In genomic region chr15:85564966-85565365, GRCm38 (mm10) we compare ENCODE assay signal across 23 mouse cellular contexts. TPM values are rescaled to one million over a fixed set of nuclear protein-coding genes. Genes with fewer than 3 reads are reported as not detected.
DNase-seq lines count a peak whose midpoint lies in the region; ATAC-seq and TF ChIP-seq lines count a peak whose summit lies in the region.
"Had no signal": no experiment of that assay in that cellular context is flagged by ENCODE, and none has a peak within 500 bp of the region (broad histone marks: within the 10 kb centered on the region; RNA-seq: fewer than 3 reads in every experiment).

No protein-coding gene starts in this region.

- 76% methylated on average over 5 of the region's 5 CpGs for WGBS in forebrain, postnatal 0 days
- WGBS in forebrain, embryonic 12.5 days = 81% methylated on average over 5 of the region's 5 CpGs
- 75% methylated on average over 5 of the region's 5 CpGs for WGBS in neural tube, embryonic 12.5 days

- no peak overlapping the region for H3K4me3 ChIP-seq in forebrain, postnatal 0 days (ENCODE audit: low read depth, low read length)
- no peak overlapping the region for H3K4me3 ChIP-seq in forebrain, embryonic 12.5 days (replicated peaks)
- no peak overlapping the region for H3K4me3 ChIP-seq in neural tube, embryonic 12.5 days
- H3K4me3 ChIP-seq: embryonic facial prominence, embryonic 13.5 days; heart, adult 2 months; heart, embryonic 15.5 days had no signal

- TF ChIP-seq CTCF in forebrain, postnatal 0 days (IDR thresholded peaks at IDR 0.05; ENCODE audit: low read depth) = no peak

- ATAC-seq in forebrain, postnatal 0 days = peak; percentile 38; the same call in 1 of the 2 replicates
- ATAC-seq in forebrain, embryonic 12.5 days (ENCODE audit: low FRiP score) = no peak
- ATAC-seq in neural tube, embryonic 12.5 days (ENCODE audit: low FRiP score, low read depth) = peak; percentile 34; the same call in 1 of the 2 replicates
- ATAC-seq: forebrain, embryonic 14.5 days; intestine, embryonic 16.5 days; Patski had no signal

- no peak for DNase-seq in forebrain, postnatal 0 days
- peak; percentile 62 for DNase-seq in left cerebral cortex, postnatal 4 days
- DNase-seq in left cerebral cortex, adult 9 months (ENCODE audit: low spot score in 2 of 2) = no peak
- peak; percentile 32 for DNase-seq in R1 (ENCODE audit: low read depth, low spot score)
- no peak for DNase-seq in thymus, postnatal 10 days (ENCODE audit: low spot score in 2 of 2)
- DNase-seq: adrenal gland, adult 2 months; adrenal gland, postnatal 36 days; cerebellum, adult 11 months; cerebellum, adult 9-10 months; cerebellum, postnatal 36 days; gastrocnemius, postnatal 14 days; heart, adult 2 months; heart, postnatal 14 days had no signal

- H3K36me3 ChIP-seq in forebrain, postnatal 0 days (ENCODE audit: insufficient read depth) = no peaks in the 10 kb centered on the region
- H3K36me3 ChIP-seq in forebrain, embryonic 12.5 days (replicated peaks) = 0 out of 2 replicates have a peak, but pooled peaks cover 4% of the 10 kb centered on the region
- H3K36me3 ChIP-seq in neural tube, embryonic 12.5 days = peaks cover 8% of the 10 kb centered on the region; the same call in 1 of the 2 replicates
- H3K36me3 ChIP-seq: embryonic facial prominence, embryonic 13.5 days; heart, embryonic 15.5 days had no signal

- H3K9ac ChIP-seq in forebrain, postnatal 0 days = no peak overlapping the region
- no peak overlapping the region for H3K9ac ChIP-seq in forebrain, embryonic 12.5 days
- no peak overlapping the region for H3K9ac ChIP-seq in neural tube, embryonic 12.5 days
- H3K9ac ChIP-seq: embryonic facial prominence, embryonic 13.5 days; heart, embryonic 15.5 days had no signal

- H3K27me3 ChIP-seq in forebrain, postnatal 0 days (ENCODE audit: insufficient read depth, low read length) = no peaks in the 10 kb centered on the region
- no peaks in the 10 kb centered on the region for H3K27me3 ChIP-seq in forebrain, embryonic 12.5 days
- no peaks in the 10 kb centered on the region for H3K27me3 ChIP-seq in neural tube, embryonic 12.5 days (replicated peaks)
- H3K27me3 ChIP-seq: embryonic facial prominence, embryonic 13.5 days; Patski had no signal

- H3K4me1 ChIP-seq in forebrain, postnatal 0 days (ENCODE audit: insufficient read depth) = 0 out of 2 replicates have a peak, but pooled peaks cover under 1% of the 10 kb centered on the region
- peaks cover 52% of the 10 kb centered on the region for H3K4me1 ChIP-seq in forebrain, embryonic 12.5 days
- peaks cover 38% of the 10 kb centered on the region for H3K4me1 ChIP-seq in neural tube, embryonic 12.5 days

- intact Hi-C loops in left cerebral cortex, postnatal 4 days (cut with DNase I) = no loop called here

- 0 out of 2 replicates have a peak, but pooled peaks cover 6% of the 10 kb centered on the region for H3K9me3 ChIP-seq in forebrain, postnatal 0 days (ENCODE audit: low read length)
- H3K9me3 ChIP-seq in forebrain, embryonic 12.5 days = no peaks in the 10 kb centered on the region
- H3K9me3 ChIP-seq in neural tube, embryonic 12.5 days = no peaks in the 10 kb centered on the region
- H3K9me3 ChIP-seq: heart, embryonic 15.5 days had no signal

- no peak overlapping the region for H3K27ac ChIP-seq in forebrain, postnatal 0 days (ENCODE audit: low read depth, low read length)
- no peak overlapping the region for H3K27ac ChIP-seq in forebrain, embryonic 12.5 days
- no peak overlapping the region for H3K27ac ChIP-seq in neural tube, embryonic 12.5 days
- H3K27ac ChIP-seq: embryonic facial prominence, embryonic 13.5 days; heart, adult 2 months; heart, embryonic 15.5 days had no signal

- no peak overlapping the region for H3K4me2 ChIP-seq in forebrain, postnatal 0 days (ENCODE audit: low read depth)
- H3K4me2 ChIP-seq in forebrain, embryonic 12.5 days = no peak overlapping the region
- H3K4me2 ChIP-seq in neural tube, embryonic 12.5 days (replicated peaks) = no peak overlapping the region
- H3K4me2 ChIP-seq: embryonic facial prominence, embryonic 13.5 days; heart, embryonic 11.5 days; heart, embryonic 15.5 days had no signal

RNA-seq across cellular contexts. Expression of gene Wnt7b, which starts 17.3 kb away (rescaled TPM):
- 59.3 and 67.3 TPM in 2 replicates for total RNA-seq in forebrain, postnatal 0 days (2014; rRNA removed)
- polyA plus RNA-seq in forebrain, postnatal 0 days (2015; fragmentation: Nextera tagmentation; extraction: Ambion mirVana) = 54.0 and 68.4 TPM in 2 replicates
- 111 and 130 TPM in 2 replicates for polyA plus RNA-seq in forebrain, embryonic 12.5 days (2016; fragmentation: Nextera tagmentation; extraction: Ambion mirVana)
- 10 to 100 TPM; 65.6 to 67.5 TPM for total RNA-seq in left cerebral cortex, postnatal 4 days (2021)
- 90.3 and 99.7 TPM in 2 replicates for polyA plus RNA-seq in neural tube, embryonic 12.5 days (2016; fragmentation: Nextera tagmentation; extraction: Ambion mirVana)
- total RNA-seq: CH12.LX; hematopoietic stem cell, adult 5-6 weeks had no signal

Comparison
In these comparisons a context has a peak if more than half of its experiments do, and no peak if none do; other contexts are left out.
1. DNase-seq: peak in left cerebral cortex, postnatal 4 days (single experiment) and R1 (single experiment); none in forebrain, postnatal 0 days (single experiment), left cerebral cortex, adult 9 months (0 of 2) and thymus, postnatal 10 days (0 of 2).